Mouse (Mus musculus) olfactory bulb, adult 2 months (tissue): ENCODE results near the gene Chrna10.

ENCODE experiments used
- CTCF ChIP-seq: fragments of 200-500 bp; IDR thresholded peaks from 2 replicates; pipeline ENCODE4 v1.5.1; 2012; ENCODE audit warnings: low read depth, mild to moderate bottlenecking, low read length, moderate library complexity; ENCODE audit not compliant: insufficient read depth
- POLR2A ChIP-seq: fragments of 200-500 bp; IDR thresholded peaks from 2 replicates; pipeline ENCODE4 v1.6.1; 2012; ENCODE audit warnings: mild to moderate bottlenecking, low read depth, low read length, moderate library complexity; ENCODE audit not compliant: insufficient read depth

- TF ChIP-seq CTCF, result no peak
- no peak for TF ChIP-seq POLR2A
Measured at GRCm38 (mm10) chr7:102099760-102100661, 16.6 kb downstream of the Chrna10 start.
